Mouse (Mus musculus): ENCODE data around the gene Isy1. TPM values are rescaled to one million over a fixed set of nuclear protein-coding genes. Genes with fewer than 3 reads are reported as not detected.

Gene Isy1
- polyA plus RNA-seq (2016; fragmentation: Nextera tagmentation; extraction: Ambion mirVana) = 69.4 and 69.8 TPM in 2 replicates

DNA sequence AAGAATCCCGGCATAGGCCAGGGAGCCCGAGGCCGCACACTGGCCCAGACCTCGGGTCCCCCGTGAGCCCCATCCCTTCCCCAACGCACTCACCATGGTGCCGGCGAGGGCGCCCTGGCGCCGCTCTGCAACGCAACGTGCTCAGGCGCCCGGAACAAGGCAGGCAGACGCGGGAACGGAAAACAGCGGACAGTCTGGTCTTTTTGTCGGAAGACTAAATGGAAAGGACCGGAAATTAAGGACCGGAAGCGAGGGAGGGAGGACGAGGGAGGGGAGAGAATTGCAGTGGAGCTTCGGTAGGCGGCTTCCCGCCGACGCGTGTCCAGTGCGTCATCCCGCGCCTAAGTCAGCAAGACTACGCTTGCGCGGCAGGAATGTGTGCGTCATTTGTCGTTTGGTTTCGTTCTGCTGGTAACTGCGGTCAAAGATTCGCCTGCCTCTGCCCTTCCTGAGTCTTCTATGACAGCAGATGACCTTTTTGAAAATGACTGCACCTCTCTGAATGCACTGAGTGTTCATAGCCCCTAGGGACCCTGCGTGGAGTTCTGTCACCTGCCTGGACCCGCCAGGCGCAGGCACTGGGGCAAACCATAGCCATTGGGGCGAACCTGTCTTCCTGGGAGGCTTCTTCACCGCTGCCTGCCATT, at the start of gene Isy1:
Gene Isy1, minus strand, starts transcription at position 248 of the 647 bp plus-strand sequence.
- peak; percentile 96 for DNase-seq (ENCODE audit: low spot score)
- Histone ChIP-seq H3K4me1 (peaks cover 15% of the 10 kb centered on the region), H3K4me3 (peak within 1 kb of the TSS; percentile 93), H3K27me3 (replicated peaks; ENCODE audit: low read depth, poor library complexity, severe bottlenecking) (no peaks in the 10 kb centered on the region), H3K9me3 (no peaks in the 10 kb centered on the region), H3K27ac (replicated peaks) (peak within 1 kb of the TSS; percentile 94), H3K36me3 (replicated peaks) (peaks cover 54% of the 10 kb centered on the region)
- under 1% methylated on average over 46 of the region's 46 CpGs for WGBS

DNA sequence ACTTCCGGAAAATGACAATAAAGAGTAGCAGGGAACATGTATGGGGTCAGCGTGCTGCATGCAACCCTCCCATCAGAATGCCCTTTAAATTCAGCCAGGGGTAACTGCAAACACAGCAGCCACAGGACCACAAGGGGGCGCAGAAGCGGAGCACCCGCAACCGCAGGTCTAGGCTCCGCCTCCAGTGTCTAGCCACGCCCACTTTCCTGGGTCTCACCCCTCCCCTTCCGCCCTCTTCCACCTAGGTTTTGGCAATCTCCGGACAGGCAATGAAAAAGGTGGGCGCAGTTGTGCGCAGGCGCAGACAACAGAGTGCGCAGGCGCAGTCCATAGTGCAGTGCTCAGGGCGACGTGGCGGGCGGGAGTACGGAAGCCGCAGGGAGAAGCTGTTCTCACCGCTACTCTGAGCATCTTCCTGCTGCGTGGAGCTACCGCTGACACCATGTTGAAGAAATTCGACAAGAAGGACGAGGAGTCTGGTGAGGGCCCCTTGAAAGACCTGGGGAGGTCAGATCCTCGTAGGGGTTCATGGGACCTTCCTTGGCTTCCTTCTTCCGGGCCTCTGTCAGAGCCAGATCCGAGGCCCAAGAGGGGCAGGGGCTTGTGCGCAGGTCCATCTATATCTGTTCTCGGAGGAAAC, 49.1 kb upstream of the Isy1 start, which contains the start of gene Copg1:
Gene Copg1, plus strand, starts transcription at position 221 of the 640 bp plus-strand sequence.
- Histone ChIP-seq H3K4me1 (peaks cover 10% of the 10 kb centered on the region), H3K4me3 (peak within 1 kb of the TSS; percentile 89), H3K27me3 (replicated peaks; ENCODE audit: low read depth, poor library complexity, severe bottlenecking) (no peaks in the 10 kb centered on the region), H3K27ac (replicated peaks) (peak within 1 kb of the TSS; percentile 90), H3K36me3 (replicated peaks) (peaks cover 39% of the 10 kb centered on the region), H3K9me3 (no peaks in the 10 kb centered on the region)
- peak; percentile 100 for DNase-seq (ENCODE audit: low spot score)
- WGBS = under 1% methylated on average over 31 of the region's 31 CpGs

DNA sequence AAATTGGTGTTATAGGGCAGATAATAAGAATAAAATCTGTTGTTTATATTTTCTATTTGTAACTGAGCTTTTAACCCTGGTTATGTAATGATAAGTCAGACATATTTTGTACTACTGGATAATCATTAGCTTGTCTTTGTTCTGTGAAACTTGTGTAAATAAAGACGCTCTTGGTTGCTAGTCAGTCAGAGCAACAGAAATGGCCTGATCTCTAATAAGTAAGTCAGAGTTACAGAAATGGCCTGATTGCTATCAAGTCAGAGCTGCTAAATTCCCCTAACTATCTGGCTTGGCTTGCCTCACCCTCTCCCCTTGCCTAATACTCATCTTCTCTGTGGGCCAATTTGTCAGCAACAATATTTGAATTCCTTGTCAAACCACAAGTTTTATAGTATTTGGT, 48.1 kb upstream of the Isy1 start:
- no peaks in the 10 kb centered on the region for H3K27me3 ChIP-seq (replicated peaks; ENCODE audit: low read depth, poor library complexity, severe bottlenecking)
- WGBS = 82% methylated on average over 1 of the region's 1 CpGs
- H3K9me3 ChIP-seq = no peaks in the 10 kb centered on the region
- H3K36me3 ChIP-seq (replicated peaks) = peaks cover 29% of the 10 kb centered on the region
- DNase-seq (ENCODE audit: low spot score) = no peak
- no peak overlapping the region for H3K4me3 ChIP-seq
- H3K4me1 ChIP-seq = peaks cover 10% of the 10 kb centered on the region
- H3K27ac ChIP-seq (replicated peaks) = no peak overlapping the region

DNA sequence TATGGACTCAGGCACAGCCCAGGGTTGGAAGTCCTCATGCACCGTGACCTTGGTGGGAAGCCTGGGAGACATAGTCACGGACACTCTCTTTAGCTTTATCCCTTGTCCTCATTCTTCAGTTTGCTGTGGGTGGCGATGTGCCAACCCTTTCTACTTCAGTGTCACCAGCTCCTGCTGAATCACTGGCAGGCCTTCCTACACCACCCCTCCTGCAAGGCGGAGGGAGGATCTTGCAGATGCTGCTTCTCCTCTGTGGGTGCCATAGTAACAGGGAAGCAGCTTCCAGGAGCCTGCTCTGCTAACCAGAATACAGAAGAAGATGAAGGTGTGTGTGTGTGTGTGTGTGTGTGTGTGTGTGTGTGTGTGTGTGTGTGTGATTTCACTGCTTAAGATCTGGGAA, 44.2 kb upstream of the Isy1 start:
- Histone ChIP-seq H3K27ac (replicated peaks) (no peak overlapping the region), H3K4me3 (no peak overlapping the region), H3K9me3 (no peaks in the 10 kb centered on the region), H3K27me3 (replicated peaks; ENCODE audit: low read depth, poor library complexity, severe bottlenecking) (no peaks in the 10 kb centered on the region), H3K4me1 (peaks cover 7% of the 10 kb centered on the region), H3K36me3 (replicated peaks) (no peaks in the 10 kb centered on the region)
- 71% methylated on average over 4 of the region's 4 CpGs for WGBS
- no peak for DNase-seq (ENCODE audit: low spot score)

DNA sequence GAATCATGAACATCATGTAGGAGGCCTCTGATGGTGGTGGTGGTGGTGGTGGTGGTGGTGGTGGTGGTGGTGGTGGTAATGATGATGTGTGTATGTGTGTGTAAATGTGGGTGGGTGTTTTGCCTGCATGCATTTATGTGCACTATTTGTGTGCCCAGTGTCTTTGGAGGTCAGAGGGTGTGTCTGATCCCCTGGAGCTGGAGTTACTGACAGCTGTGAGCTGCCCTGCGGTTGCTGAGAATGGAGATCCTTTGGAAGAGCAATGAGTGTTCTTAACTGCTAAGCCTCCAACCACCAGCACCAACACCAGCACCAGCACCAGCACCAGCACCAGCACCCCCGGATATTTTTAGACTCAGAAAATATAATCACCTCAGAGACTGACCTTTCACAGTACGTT, 43.6 kb upstream of the Isy1 start:
- Histone ChIP-seq H3K4me3 (no peak overlapping the region), H3K27ac (replicated peaks) (no peak overlapping the region), H3K27me3 (replicated peaks; ENCODE audit: low read depth, poor library complexity, severe bottlenecking) (no peaks in the 10 kb centered on the region), H3K9me3 (no peaks in the 10 kb centered on the region), H3K36me3 (replicated peaks) (no peaks in the 10 kb centered on the region), H3K4me1 (peaks cover 7% of the 10 kb centered on the region)
- DNase-seq (ENCODE audit: low spot score) = no peak
- 84% methylated on average over 3 of the region's 3 CpGs for WGBS

DNA sequence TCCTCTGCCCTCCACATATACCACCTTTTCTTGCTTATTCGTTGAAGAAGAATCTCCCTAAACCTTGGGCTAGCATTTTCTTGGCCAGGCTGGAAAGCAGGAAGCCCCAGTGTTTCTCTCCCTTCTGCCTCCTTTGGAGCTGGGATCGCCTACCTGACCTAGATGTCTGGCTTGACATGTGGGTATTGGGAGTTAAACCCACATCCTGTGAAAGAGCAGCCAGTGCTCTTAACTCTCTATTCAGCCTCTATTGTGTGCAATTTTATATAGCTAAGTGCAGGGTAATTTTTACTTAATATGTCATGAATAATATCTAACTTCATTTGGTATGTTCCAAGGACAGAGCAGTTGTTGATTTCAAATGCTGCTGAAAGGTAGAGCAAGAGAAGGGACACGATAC, 41.0 kb upstream of the Isy1 start:
- WGBS = 69% methylated on average over 3 of the region's 3 CpGs
- no peak overlapping the region for H3K27ac ChIP-seq (replicated peaks)
- DNase-seq (ENCODE audit: low spot score) = no peak

DNA sequence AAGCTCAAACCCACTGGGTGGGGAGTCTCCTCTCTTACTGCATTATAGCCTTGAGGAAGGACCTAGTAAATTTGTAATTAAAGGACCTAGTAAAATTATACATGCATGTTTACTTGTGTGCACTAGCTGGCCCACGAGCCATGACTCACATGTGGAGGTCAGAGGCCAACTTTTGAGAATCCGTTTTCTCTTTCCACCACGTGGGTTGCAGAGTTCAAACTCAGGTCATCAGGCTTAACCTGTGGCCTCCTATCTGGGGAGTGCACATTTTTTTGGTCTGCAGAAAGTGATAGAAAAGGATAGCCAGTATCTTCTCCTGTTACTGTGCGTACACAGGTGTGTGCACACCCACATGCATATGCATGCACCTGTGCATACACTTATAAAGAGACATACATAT, 40.4 kb upstream of the Isy1 start:
- H3K4me3 ChIP-seq = no peak overlapping the region
- H3K27me3 ChIP-seq (replicated peaks; ENCODE audit: low read depth, poor library complexity, severe bottlenecking) = no peaks in the 10 kb centered on the region
- DNase-seq (ENCODE audit: low spot score) = no peak
- H3K36me3 ChIP-seq (replicated peaks) = no peaks in the 10 kb centered on the region
- 37% methylated on average over 4 of the region's 4 CpGs for WGBS
- peaks cover 13% of the 10 kb centered on the region for H3K4me1 ChIP-seq
- no peaks in the 10 kb centered on the region for H3K9me3 ChIP-seq
- H3K27ac ChIP-seq (replicated peaks) = no peak overlapping the region

More for the DNA sequence above, 41.0 kb upstream of the Isy1 start:
- H3K36me3 ChIP-seq (replicated peaks) = no peaks in the 10 kb centered on the region
- H3K4me1 ChIP-seq = peaks cover 13% of the 10 kb centered on the region
- no peaks in the 10 kb centered on the region for H3K9me3 ChIP-seq
- H3K27me3 ChIP-seq (replicated peaks; ENCODE audit: low read depth, poor library complexity, severe bottlenecking) = no peaks in the 10 kb centered on the region
- no peak overlapping the region for H3K4me3 ChIP-seq

DNA sequence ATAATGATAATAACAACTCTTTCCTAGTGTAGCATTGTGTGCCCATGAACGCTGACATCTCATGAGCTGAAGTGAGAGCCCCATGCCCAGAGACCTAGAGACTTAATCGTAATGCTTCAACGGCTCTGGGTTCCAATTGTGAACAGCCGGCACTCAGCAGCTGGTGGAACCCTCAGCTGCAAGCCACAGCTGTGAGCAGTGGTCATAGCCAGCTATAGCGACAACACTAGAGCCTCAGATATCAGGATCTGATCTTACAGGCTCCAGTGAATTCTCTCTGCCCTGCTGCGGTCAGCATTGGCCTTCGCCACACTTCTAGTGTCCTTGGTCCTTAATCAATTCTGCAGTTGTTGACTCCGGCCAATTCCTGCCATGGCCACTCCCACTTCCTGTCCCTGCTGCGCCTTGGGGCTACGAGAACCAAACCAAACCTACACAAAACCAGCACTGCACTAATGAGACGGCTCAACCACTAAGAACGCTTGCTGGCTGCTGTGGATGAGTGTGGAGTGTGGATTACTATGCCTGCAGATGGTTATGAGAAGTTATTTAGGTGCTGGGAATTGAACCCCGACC, 37.6 kb upstream of the Isy1 start:
- peak overlapping the region; percentile 55; the same call in 1 of the 2 replicates for H3K27ac ChIP-seq (replicated peaks)
- 64% methylated on average over 13 of the region's 13 CpGs for WGBS
- no peaks in the 10 kb centered on the region for H3K9me3 ChIP-seq
- peaks cover 13% of the 10 kb centered on the region for H3K4me1 ChIP-seq
- H3K27me3 ChIP-seq (replicated peaks; ENCODE audit: low read depth, poor library complexity, severe bottlenecking) = no peaks in the 10 kb centered on the region
- DNase-seq (ENCODE audit: low spot score) = peak; percentile 18
- no peaks in the 10 kb centered on the region for H3K36me3 ChIP-seq (replicated peaks)
- no peak overlapping the region for H3K4me3 ChIP-seq

DNA sequence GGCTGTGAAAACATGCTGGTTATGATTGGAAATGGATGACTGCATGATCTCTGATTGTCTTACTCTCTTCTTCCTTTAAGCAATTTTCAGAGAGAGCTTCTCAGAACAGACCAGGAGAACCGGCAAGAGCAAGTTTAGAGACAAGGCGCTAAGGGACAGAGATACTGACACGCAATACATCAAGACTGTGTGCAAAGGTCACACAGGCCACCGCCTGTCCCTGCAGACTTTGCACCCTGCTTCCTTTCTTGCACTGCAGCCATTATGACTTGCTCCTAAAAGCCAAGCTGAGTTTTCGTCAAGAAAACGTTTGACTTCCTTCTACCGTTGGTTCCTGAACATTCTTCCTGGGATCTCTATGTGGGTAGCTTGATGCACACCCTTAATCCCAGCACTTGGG, 37.0 kb upstream of the Isy1 start:
- 90% methylated on average over 7 of the region's 7 CpGs for WGBS
- Histone ChIP-seq H3K36me3 (replicated peaks) (no peaks in the 10 kb centered on the region), H3K9me3 (no peaks in the 10 kb centered on the region), H3K4me1 (peaks cover 13% of the 10 kb centered on the region), H3K27ac (replicated peaks) (no peak overlapping the region), H3K27me3 (replicated peaks; ENCODE audit: low read depth, poor library complexity, severe bottlenecking) (no peaks in the 10 kb centered on the region), H3K4me3 (no peak overlapping the region)
- no peak for DNase-seq (ENCODE audit: low spot score)

DNA sequence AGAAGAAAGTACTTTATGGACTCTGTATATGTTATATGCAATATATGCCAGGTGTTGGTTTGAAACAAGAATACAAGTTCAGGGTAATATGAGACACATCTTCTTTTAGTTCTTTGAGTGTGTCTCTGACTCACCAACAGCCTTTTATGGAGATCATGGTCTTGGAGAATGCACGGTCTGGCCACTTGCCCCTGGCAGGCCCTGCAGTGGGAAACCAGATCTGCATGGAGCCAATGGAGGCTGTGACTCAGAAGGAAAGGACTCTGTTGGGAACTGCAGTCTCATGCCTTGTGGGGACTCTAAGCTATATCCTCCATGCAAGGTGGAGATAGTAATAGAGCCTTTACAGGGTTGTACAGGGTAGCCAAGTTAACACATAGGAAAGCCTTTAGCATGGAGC, 36.5 kb upstream of the Isy1 start:
- Histone ChIP-seq H3K4me3 (no peak overlapping the region), H3K9me3 (no peaks in the 10 kb centered on the region), H3K36me3 (replicated peaks) (no peaks in the 10 kb centered on the region), H3K4me1 (peaks cover 13% of the 10 kb centered on the region), H3K27me3 (replicated peaks; ENCODE audit: low read depth, poor library complexity, severe bottlenecking) (no peaks in the 10 kb centered on the region), H3K27ac (replicated peaks) (no peak overlapping the region)
- no peak for DNase-seq (ENCODE audit: low spot score)
- WGBS = 83% methylated on average over 1 of the region's 1 CpGs

DNA sequence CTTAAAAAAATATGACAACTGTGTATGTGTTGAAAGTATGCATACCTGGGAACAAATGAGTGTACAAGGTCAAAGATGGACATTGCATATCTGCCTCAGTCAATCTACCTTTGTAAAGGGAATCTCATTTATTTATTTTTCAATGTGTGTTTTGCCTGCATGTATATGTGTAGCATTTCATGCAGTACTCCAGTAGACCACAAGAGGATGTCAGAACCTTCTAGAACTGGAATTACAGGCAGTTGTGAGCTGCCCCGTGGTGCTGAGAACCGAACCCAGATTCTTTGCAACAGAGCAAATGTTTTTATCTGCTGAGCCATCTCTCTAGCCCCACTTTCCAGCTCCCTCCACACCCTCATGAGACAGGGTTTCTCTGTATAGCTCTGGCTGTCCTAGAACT, 35.4 kb upstream of the Isy1 start:
- Histone ChIP-seq H3K9me3 (no peaks in the 10 kb centered on the region), H3K27me3 (replicated peaks; ENCODE audit: low read depth, poor library complexity, severe bottlenecking) (no peaks in the 10 kb centered on the region), H3K27ac (replicated peaks) (no peak overlapping the region), H3K4me3 (no peak overlapping the region), H3K36me3 (replicated peaks) (no peaks in the 10 kb centered on the region), H3K4me1 (peaks cover 6% of the 10 kb centered on the region)
- no peak for DNase-seq (ENCODE audit: low spot score)
- WGBS = 91% methylated on average over 2 of the region's 2 CpGs

DNA sequence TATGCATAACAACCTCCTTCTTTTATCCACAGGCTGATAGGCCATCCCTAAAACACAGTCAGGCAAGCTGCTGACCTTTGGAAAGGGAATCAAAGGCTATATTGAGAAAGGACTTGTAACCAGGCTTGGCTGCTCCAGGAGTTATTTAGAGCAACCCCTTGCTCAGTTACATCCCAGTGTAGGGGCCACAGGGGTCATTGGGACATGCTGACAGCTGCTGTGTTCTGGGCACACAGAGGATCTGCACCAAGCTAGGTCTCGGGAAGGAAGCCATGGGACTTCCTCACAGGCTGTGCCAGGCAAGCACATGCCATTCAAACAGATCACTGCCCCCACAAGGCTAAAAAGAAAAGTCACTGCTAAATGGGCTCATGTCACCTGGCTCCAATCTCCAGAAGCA, 34.5 kb upstream of the Isy1 start:
- H3K4me1 ChIP-seq = peaks cover 6% of the 10 kb centered on the region
- 28% methylated on average over 1 of the region's 1 CpGs for WGBS
- no peak overlapping the region for H3K4me3 ChIP-seq
- H3K27ac ChIP-seq (replicated peaks) = no peak overlapping the region
- H3K36me3 ChIP-seq (replicated peaks) = no peaks in the 10 kb centered on the region
- H3K27me3 ChIP-seq (replicated peaks; ENCODE audit: low read depth, poor library complexity, severe bottlenecking) = no peaks in the 10 kb centered on the region
- no peaks in the 10 kb centered on the region for H3K9me3 ChIP-seq
- DNase-seq (ENCODE audit: low spot score) = no peak

DNA sequence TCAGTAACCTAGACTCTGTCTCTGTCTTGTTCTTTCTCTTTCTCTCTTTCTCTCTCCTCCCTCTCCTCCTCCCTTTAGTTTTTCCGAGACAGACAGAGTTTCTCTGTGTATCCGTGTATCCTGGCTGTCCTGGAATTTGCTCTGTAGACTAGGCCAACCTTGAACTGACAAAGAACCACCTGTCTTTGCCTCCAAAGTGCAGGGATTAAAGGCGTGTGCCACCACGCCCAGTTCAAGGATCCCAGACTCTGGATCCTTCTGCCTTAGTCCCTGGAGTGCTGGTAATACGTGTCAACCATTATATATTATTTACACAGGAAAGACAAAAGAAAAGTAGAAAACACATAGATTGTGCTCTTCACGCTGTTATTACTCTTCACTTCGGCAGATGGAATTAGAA, 32.6 kb upstream of the Isy1 start:
- Histone ChIP-seq H3K36me3 (replicated peaks) (no peaks in the 10 kb centered on the region), H3K4me3 (no peak overlapping the region), H3K4me1 (peaks cover 3% of the 10 kb centered on the region), H3K9me3 (no peaks in the 10 kb centered on the region), H3K27ac (replicated peaks) (no peak overlapping the region), H3K27me3 (replicated peaks; ENCODE audit: low read depth, poor library complexity, severe bottlenecking) (no peaks in the 10 kb centered on the region)
- 86% methylated on average over 7 of the region's 7 CpGs for WGBS
- no peak for DNase-seq (ENCODE audit: low spot score)
